In the genomic region with DNA sequence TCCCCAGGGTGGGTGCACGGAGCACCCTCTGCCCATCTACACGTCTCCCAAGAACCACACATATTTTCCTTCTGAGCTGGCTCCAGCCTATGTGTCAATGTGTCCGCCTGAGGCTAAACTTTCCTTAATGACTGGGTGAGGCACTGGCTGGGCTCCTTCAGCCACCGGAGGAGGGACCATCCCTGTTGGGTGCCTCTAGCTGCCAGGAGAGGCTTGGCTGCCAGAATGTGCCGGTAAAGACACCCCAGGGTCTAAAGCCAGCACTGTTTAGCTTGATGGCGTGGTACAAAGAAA, we compare ENCODE assay signal across 8 mouse cellular contexts. TPM values are rescaled to one million over a fixed set of nuclear protein-coding genes. Genes with fewer than 3 reads are reported as not detected.
A peak's percentile ranks its signal among the peaks of the same experiment; 100 is the strongest.
DNase-seq lines count a peak whose midpoint lies in the region; ATAC-seq and TF ChIP-seq lines count a peak whose summit lies in the region.

No protein-coding gene starts in this region.

- DNase-seq in lung, postnatal 14 days, result no peak
- no peak for DNase-seq in forebrain, embryonic 10.5 days (ENCODE audit: extremely low spot score, low spot score)
- no peak for DNase-seq in limb, embryonic 10.5 days (ENCODE audit: low spot score)
- DNase-seq in ovary, postnatal 10 days (ENCODE audit: low spot score), result no peak
- DNase-seq in layer of hippocampus, adult 9-10 months (ENCODE audit: low spot score), result no peak
- DNase-seq in MN1 (ENCODE audit: low spot score), result no peak

- H3K4me2 ChIP-seq in lung, embryonic 16.5 days (ENCODE audit: low read depth, low read length), result peak overlapping the region; percentile 83

- WGBS in lung, embryonic 16.5 days, result 37% methylated on average over 6 of the region's 6 CpGs
- 41% methylated on average over 6 of the region's 6 CpGs for WGBS in forebrain, embryonic 10.5 days
- 44% methylated on average over 6 of the region's 6 CpGs for WGBS in limb, embryonic 10.5 days
- 19% methylated on average over 6 of the region's 6 CpGs for WGBS in olfactory bulb, adult 2 months

- H3K36me3 ChIP-seq in lung, embryonic 16.5 days (ENCODE audit: control insufficient read depth, insufficient read depth, low read length), result peaks cover 2% of the 10 kb centered on the region
- H3K36me3 ChIP-seq in forebrain, embryonic 10.5 days (replicated peaks), result peaks cover 34% of the 10 kb centered on the region
- peaks cover 35% of the 10 kb centered on the region for H3K36me3 ChIP-seq in limb, embryonic 10.5 days

- no peaks in the 10 kb centered on the region for H3K27me3 ChIP-seq in lung, embryonic 16.5 days (ENCODE audit: control insufficient read depth, insufficient read depth, low read depth, low read length)
- no peaks in the 10 kb centered on the region for H3K27me3 ChIP-seq in forebrain, embryonic 10.5 days (ENCODE audit: poor library complexity, severe bottlenecking)
- H3K27me3 ChIP-seq in limb, embryonic 10.5 days (ENCODE audit: low read depth, poor library complexity, severe bottlenecking), result no peaks in the 10 kb centered on the region

- ATAC-seq in lung, embryonic 16.5 days (ENCODE audit: low read depth), result no peak

- H3K9ac ChIP-seq in lung, embryonic 16.5 days (ENCODE audit: low read length), result peak overlapping the region; percentile 53

- TF ChIP-seq CTCF in olfactory bulb, adult 2 months (IDR thresholded peaks at IDR 0.05; ENCODE audit: insufficient read depth, low read depth, low read length), result no peak

- H3K27ac ChIP-seq in lung, embryonic 16.5 days (ENCODE audit: low read length), result no peak overlapping the region
- H3K27ac ChIP-seq in forebrain, embryonic 10.5 days, result no peak overlapping the region
- H3K27ac ChIP-seq in limb, embryonic 10.5 days, result peak overlapping the region; percentile 87; the same call in 1 of the 2 replicates
- H3K27ac ChIP-seq in olfactory bulb, adult 2 months (ENCODE audit: insufficient read depth, low read depth, low read length), result no peak overlapping the region

- no peaks in the 10 kb centered on the region for H3K9me3 ChIP-seq in lung, embryonic 16.5 days (ENCODE audit: control insufficient read depth, low read length)
- no peaks in the 10 kb centered on the region for H3K9me3 ChIP-seq in forebrain, embryonic 10.5 days
- H3K9me3 ChIP-seq in limb, embryonic 10.5 days (replicated peaks), result no peaks in the 10 kb centered on the region

- peak overlapping the region; percentile 68 for H3K4me3 ChIP-seq in lung, embryonic 16.5 days (ENCODE audit: low read length)
- H3K4me3 ChIP-seq in forebrain, embryonic 10.5 days, result peak overlapping the region; percentile 69
- peak overlapping the region; percentile 61 for H3K4me3 ChIP-seq in limb, embryonic 10.5 days
- H3K4me3 ChIP-seq in olfactory bulb, adult 2 months (ENCODE audit: insufficient read depth, low read depth, low read length), result peak overlapping the region; percentile 25

- peaks cover 20% of the 10 kb centered on the region for H3K4me1 ChIP-seq in lung, embryonic 16.5 days (replicated peaks; ENCODE audit: control insufficient read depth, insufficient read depth, low read length)
- peaks cover 38% of the 10 kb centered on the region for H3K4me1 ChIP-seq in forebrain, embryonic 10.5 days
- peaks cover 32% of the 10 kb centered on the region for H3K4me1 ChIP-seq in limb, embryonic 10.5 days
- peaks cover 19% of the 10 kb centered on the region for H3K4me1 ChIP-seq in olfactory bulb, adult 2 months (ENCODE audit: control insufficient read depth, insufficient read depth, low read length)

- no peak for TF ChIP-seq POLR2A in olfactory bulb, adult 2 months (IDR thresholded peaks at IDR 0.05; ENCODE audit: insufficient read depth, low read depth, low read length)

RNA-seq across cellular contexts. Expression of gene Slc39a13, which starts 1.4 kb away (rescaled TPM):
- 39.2 and 44.4 TPM in 2 replicates for polyA plus RNA-seq in lung, embryonic 16.5 days (2015; fragmentation: Nextera tagmentation; extraction: Ambion mirVana)
- 17.8 and 17.9 TPM in 2 replicates for polyA plus RNA-seq in forebrain, embryonic 10.5 days (2016; fragmentation: Nextera tagmentation; extraction: Ambion mirVana)
- 18.1 and 31.6 TPM in 2 replicates for polyA plus RNA-seq in limb, embryonic 10.5 days (2016; fragmentation: Nextera tagmentation; extraction: Ambion mirVana)
- not detected in 2 replicates for polyA plus RNA-seq in olfactory bulb, adult 2 months (2012; ENCODE audit: insufficient read depth, insufficient read length, low replicate concordance, missing spikeins)

RNA-seq across cellular contexts. Expression of gene Spi1, which starts 13.4 kb away (rescaled TPM):
- 6.4 and 8.8 TPM in 2 replicates for polyA plus RNA-seq in lung, embryonic 16.5 days (2015; fragmentation: Nextera tagmentation; extraction: Ambion mirVana)
- 2.8 and 3.1 TPM in 2 replicates for polyA plus RNA-seq in forebrain, embryonic 10.5 days (2016; fragmentation: Nextera tagmentation; extraction: Ambion mirVana)
- polyA plus RNA-seq in limb, embryonic 10.5 days (2016; fragmentation: Nextera tagmentation; extraction: Ambion mirVana), result 2.0 and 2.6 TPM in 2 replicates
- polyA plus RNA-seq in olfactory bulb, adult 2 months (2012; ENCODE audit: insufficient read depth, insufficient read length, low replicate concordance, missing spikeins), result not detected in 2 replicates

RNA-seq across cellular contexts. Expression of gene Psmc3, which starts 15.0 kb away (rescaled TPM):
- polyA plus RNA-seq in lung, embryonic 16.5 days (2015; fragmentation: Nextera tagmentation; extraction: Ambion mirVana), result 278 and 298 TPM in 2 replicates
- polyA plus RNA-seq in forebrain, embryonic 10.5 days (2016; fragmentation: Nextera tagmentation; extraction: Ambion mirVana), result 361 TPM in 2 replicates
- polyA plus RNA-seq in limb, embryonic 10.5 days (2016; fragmentation: Nextera tagmentation; extraction: Ambion mirVana), result 359 and 373 TPM in 2 replicates
- polyA plus RNA-seq in olfactory bulb, adult 2 months (2012; ENCODE audit: insufficient read depth, insufficient read length, low replicate concordance, missing spikeins), result not detected in 2 replicates

RNA-seq across cellular contexts. Expression of gene Rapsn, which starts 33.4 kb away (rescaled TPM):
- 2.0 and 2.3 TPM in 2 replicates for polyA plus RNA-seq in lung, embryonic 16.5 days (2015; fragmentation: Nextera tagmentation; extraction: Ambion mirVana)
- polyA plus RNA-seq in forebrain, embryonic 10.5 days (2016; fragmentation: Nextera tagmentation; extraction: Ambion mirVana), result 4.9 and 5.2 TPM in 2 replicates
- polyA plus RNA-seq in limb, embryonic 10.5 days (2016; fragmentation: Nextera tagmentation; extraction: Ambion mirVana), result 0.30 and 1.4 TPM in 2 replicates
- not detected in 2 replicates for polyA plus RNA-seq in olfactory bulb, adult 2 months (2012; ENCODE audit: insufficient read depth, insufficient read length, low replicate concordance, missing spikeins)

RNA-seq across cellular contexts. Expression of gene Mybpc3, which starts 49.1 kb away (rescaled TPM):
- 13.0 and 18.0 TPM in 2 replicates for polyA plus RNA-seq in lung, embryonic 16.5 days (2015; fragmentation: Nextera tagmentation; extraction: Ambion mirVana)
- not detected in 2 replicates for polyA plus RNA-seq in forebrain, embryonic 10.5 days (2016; fragmentation: Nextera tagmentation; extraction: Ambion mirVana)
- 0.44 and 0.49 TPM in 2 replicates for polyA plus RNA-seq in limb, embryonic 10.5 days (2016; fragmentation: Nextera tagmentation; extraction: Ambion mirVana)
- polyA plus RNA-seq in olfactory bulb, adult 2 months (2012; ENCODE audit: insufficient read depth, insufficient read length, low replicate concordance, missing spikeins), result not detected in 2 replicates

Comparison
In these comparisons a context has a peak if more than half of its experiments do, and no peak if none do; other contexts are left out.
1. RNA of gene Slc39a13, which starts 1.4 kb away (polyA plus RNA-seq): 39.2 to 44.4 TPM in lung, embryonic 16.5 days, 18.1 to 31.6 TPM in limb, embryonic 10.5 days and 17.8 to 17.9 TPM in forebrain, embryonic 10.5 days; not detected in olfactory bulb, adult 2 months; every median in the first group is over 10 times any median in the second.
2. Peak in every context shown above with its lines, with median percentiles within 50 percentile points of each other: H3K4me3 ChIP-seq.